ENCODE assay signal across 7 mouse cellular contexts in genomic region chr19:45574339-45574898, GRCm38 (mm10). TPM values are rescaled to one million over a fixed set of nuclear protein-coding genes. Genes with fewer than 3 reads are reported as not detected.
DNase-seq lines count a peak whose midpoint lies in the region; ATAC-seq and TF ChIP-seq lines count a peak whose summit lies in the region.

No protein-coding gene starts in this region.

- no peaks in the 10 kb centered on the region for H3K9me3 ChIP-seq in liver, embryonic 12.5 days (replicated peaks)
- no peaks in the 10 kb centered on the region for H3K9me3 ChIP-seq in liver, postnatal 0 days (ENCODE audit: low read length)
- no peaks in the 10 kb centered on the region for H3K9me3 ChIP-seq in embryonic facial prominence, embryonic 14.5 days (ENCODE audit: control insufficient read depth, low read length)

- H3K4me3 ChIP-seq in liver, embryonic 12.5 days: no peak overlapping the region
- H3K4me3 ChIP-seq in liver, postnatal 0 days (ENCODE audit: low read depth, low read length): no peak overlapping the region
- no peak overlapping the region for H3K4me3 ChIP-seq in embryonic facial prominence, embryonic 14.5 days (ENCODE audit: low read depth, low read length)

- H3K27me3 ChIP-seq in liver, embryonic 12.5 days (replicated peaks): no peaks in the 10 kb centered on the region
- no peaks in the 10 kb centered on the region for H3K27me3 ChIP-seq in liver, postnatal 0 days (ENCODE audit: insufficient read depth, low read length)
- H3K27me3 ChIP-seq in embryonic facial prominence, embryonic 14.5 days (replicated peaks; ENCODE audit: control insufficient read depth, insufficient read depth, low read length): no peaks in the 10 kb centered on the region

- WGBS in liver, embryonic 12.5 days (ENCODE audit: insufficient replicate concordance): 34% methylated on average over 7 of the region's 7 CpGs
- 49% methylated on average over 7 of the region's 7 CpGs for WGBS in liver, postnatal 0 days (ENCODE audit: insufficient replicate concordance)
- 40% methylated on average over 7 of the region's 7 CpGs for WGBS in embryonic facial prominence, embryonic 14.5 days

- DNase-seq in liver, postnatal 0 days: no peak
- DNase-seq in testis, postnatal 10 days (ENCODE audit: low spot score): peak; percentile 56
- DNase-seq in testis, postnatal 14 days (ENCODE audit: low spot score): no peak
- DNase-seq in embryonic facial prominence, embryonic 14.5 days (ENCODE audit: low spot score): peak; percentile 57
- peak; percentile 40 for DNase-seq in thymus, postnatal 4 days
- no peak for DNase-seq in cerebellum, postnatal 4 days (ENCODE audit: low spot score in 2 of 2)

- no peak for TF ChIP-seq EP300 in liver, postnatal 0 days (IDR thresholded peaks at IDR 0.05; ENCODE audit: low read depth)

- H3K4me2 ChIP-seq in liver, embryonic 12.5 days: peak overlapping the region; percentile 15; the same call in 1 of the 2 replicates
- H3K4me2 ChIP-seq in liver, postnatal 0 days (ENCODE audit: low read depth, low read length): no peak overlapping the region
- H3K4me2 ChIP-seq in embryonic facial prominence, embryonic 14.5 days (ENCODE audit: low read depth, low read length): no peak overlapping the region

- peaks cover 55% of the 10 kb centered on the region for H3K4me1 ChIP-seq in liver, embryonic 12.5 days
- H3K4me1 ChIP-seq in liver, postnatal 0 days (ENCODE audit: insufficient read depth): peaks cover 27% of the 10 kb centered on the region
- H3K4me1 ChIP-seq in embryonic facial prominence, embryonic 14.5 days (ENCODE audit: control insufficient read depth, insufficient read depth, low read length): peaks cover 25% of the 10 kb centered on the region

- H3K9ac ChIP-seq in liver, embryonic 12.5 days: no peak overlapping the region
- H3K9ac ChIP-seq in liver, postnatal 0 days (replicated peaks): no peak overlapping the region
- H3K9ac ChIP-seq in embryonic facial prominence, embryonic 14.5 days (ENCODE audit: low read depth, low read length): no peak overlapping the region

- TF ChIP-seq CTCF in liver, postnatal 0 days (IDR thresholded peaks at IDR 0.05; ENCODE audit: low read depth): no peak

- no peak for ATAC-seq in liver, embryonic 12.5 days
- ATAC-seq in liver, postnatal 0 days: no peak
- peak; percentile 24; the same call in 1 of the 2 replicates for ATAC-seq in embryonic facial prominence, embryonic 14.5 days (ENCODE audit: low read depth)

- H3K27ac ChIP-seq in liver, embryonic 12.5 days: no peak overlapping the region
- no peak overlapping the region for H3K27ac ChIP-seq in liver, postnatal 0 days (ENCODE audit: low read depth)
- no peak overlapping the region; the same call in 1 of the 2 replicates for H3K27ac ChIP-seq in embryonic facial prominence, embryonic 14.5 days (replicated peaks; ENCODE audit: low read depth, low read length)

- H3K36me3 ChIP-seq in liver, embryonic 12.5 days: peaks cover 39% of the 10 kb centered on the region
- H3K36me3 ChIP-seq in liver, postnatal 0 days (replicated peaks; ENCODE audit: insufficient read depth, low read length): peaks cover 20% of the 10 kb centered on the region
- H3K36me3 ChIP-seq in embryonic facial prominence, embryonic 14.5 days (ENCODE audit: control insufficient read depth, insufficient read depth, low read length): peaks cover 34% of the 10 kb centered on the region

RNA-seq across cellular contexts. Expression of gene Gm17018, which starts 14.0 kb away (rescaled TPM):
- polyA plus RNA-seq in liver, embryonic 12.5 days (2016; fragmentation: Nextera tagmentation; extraction: Ambion mirVana): 21.4 and 25.5 TPM in 2 replicates
- 12.8 and 13.1 TPM in 2 replicates for polyA plus RNA-seq in liver, postnatal 0 days (2015; fragmentation: Nextera tagmentation; extraction: Ambion mirVana)
- polyA plus RNA-seq in embryonic facial prominence, embryonic 14.5 days (2014; fragmentation: Nextera tagmentation; extraction: Ambion mirVana): 40.9 and 44.8 TPM in 2 replicates

RNA-seq across cellular contexts. Expression of gene Poll, which starts 14.1 kb away (rescaled TPM):
- polyA plus RNA-seq in liver, embryonic 12.5 days (2016; fragmentation: Nextera tagmentation; extraction: Ambion mirVana): 9.2 and 9.9 TPM in 2 replicates
- 3.1 and 3.4 TPM in 2 replicates for polyA plus RNA-seq in liver, postnatal 0 days (2015; fragmentation: Nextera tagmentation; extraction: Ambion mirVana)
- 11.1 and 12.2 TPM in 2 replicates for polyA plus RNA-seq in embryonic facial prominence, embryonic 14.5 days (2014; fragmentation: Nextera tagmentation; extraction: Ambion mirVana)

Comparison
In these comparisons a context has a peak if more than half of its experiments do, and no peak if none do; other contexts are left out.
1. DNase-seq: peak in testis, postnatal 10 days (single experiment), embryonic facial prominence, embryonic 14.5 days (single experiment) and thymus, postnatal 4 days (single experiment); none in liver, postnatal 0 days (single experiment), testis, postnatal 14 days (single experiment) and cerebellum, postnatal 4 days (0 of 2).